Mouse (Mus musculus) heart, adult 2 months (tissue): ENCODE data around the gene Il7r. TPM values are rescaled to one million over a fixed set of nuclear protein-coding genes. Genes with fewer than 3 reads are reported as not detected.
"Not testable (repeated sequence)": the region's sequence is repeated elsewhere in the genome, so short reads cannot be mapped to it uniquely, and the experiment has no call there.

ENCODE experiments used
- DNase-seq, 2 experiments: peaks; one replicate each; pipeline ENCODE4 v3.0.0; 2021
- H3K27ac ChIP-seq: fragments of 200-600 bp; 2 replicates; pipeline ENCODE4 v1.8.1; 2022
- H3K27me3 ChIP-seq: fragments of 200-500 bp; 2 replicates; pipeline ENCODE4 v1.6.1; 2012; ENCODE audit warnings: mild to moderate bottlenecking, low read length, inconsistent platforms, mixed read lengths; ENCODE audit not compliant: control insufficient read depth, insufficient read depth
- H3K36me3 ChIP-seq: fragments of 200-500 bp; 2 replicates; pipeline ENCODE4 v1.6.1; 2012; ENCODE audit warnings: low read length, inconsistent platforms; ENCODE audit not compliant: control insufficient read depth, insufficient read depth
- H3K4me1 ChIP-seq: fragments of 200-500 bp; 2 replicates; pipeline ENCODE4 v1.6.1; 2011; ENCODE audit warnings: low read length; ENCODE audit not compliant: control insufficient read depth, insufficient read depth
- H3K4me3 ChIP-seq: fragments of 200-600 bp; 2 replicates; pipeline ENCODE4 v1.8.1; 2022
- H3K79me2 ChIP-seq: fragments of 200-500 bp; replicated peaks from 2 replicates; pipeline ENCODE4 v1.6.1; 2012; ENCODE audit warnings: mild to moderate bottlenecking, inconsistent platforms, low read length, moderate library complexity, mixed read lengths; ENCODE audit not compliant: control insufficient read depth, insufficient read depth
- H3K9ac ChIP-seq: fragments of 200-500 bp; 2 replicates; pipeline ENCODE4 v1.6.1; 2012; ENCODE audit warnings: low read depth, mild to moderate bottlenecking, control low read depth, inconsistent platforms, low read length, mixed read lengths
- CTCF ChIP-seq: fragments of 200-600 bp; IDR thresholded peaks from 2 replicates; pipeline ENCODE4 v1.8.1; 2022; ENCODE audit warnings: antibody characterized with exemption, mild to moderate bottlenecking, moderate library complexity
- EP300 ChIP-seq: fragments of 200-500 bp; IDR thresholded peaks from 2 replicates; pipeline ENCODE4 v1.6.1; 2011; ENCODE audit warnings: low read depth, low read length, control low read depth; ENCODE audit not compliant: insufficient read depth
- POLR2A ChIP-seq: fragments of 200-500 bp; IDR thresholded peaks from 2 replicates; pipeline ENCODE4 v1.6.1; 2011; ENCODE audit warnings: mild to moderate bottlenecking, low read depth, low read length, control low read depth; ENCODE audit not compliant: insufficient read depth
- WGBS: fragments of 180-500 bp; shearing (Covaris S2); methylation state at CpG from one replicate; pipeline ENCODE4 v1.1.7; 2018; 5-methylcytosine and 5-hydroxymethylcytosine counted together
- intact Hi-C: fragments of 180-260 bp; cut with DNase I; formaldehyde crosslinking; loops from one replicate; pipeline ENCODE4 v1.15.1; 2025
- polyA plus RNA-seq: library from polyadenylated mRNA; depleted of rRNA; stranded (reverse); fragments of >200 nt; gene quantifications from 2 replicates; pipeline ENCODE4 v1.2.3, GENCODE M21; 2012
- total RNA-seq, 2 experiments: library from RNA; stranded (reverse); gene quantifications; 2 replicates each; pipeline ENCODE4 v1.2.3; 2021

Gene Il7r
- total and polyA plus RNA-seq, 3 experiments, result 0.57 to 0.68 (median 0.68) TPM

DNA sequence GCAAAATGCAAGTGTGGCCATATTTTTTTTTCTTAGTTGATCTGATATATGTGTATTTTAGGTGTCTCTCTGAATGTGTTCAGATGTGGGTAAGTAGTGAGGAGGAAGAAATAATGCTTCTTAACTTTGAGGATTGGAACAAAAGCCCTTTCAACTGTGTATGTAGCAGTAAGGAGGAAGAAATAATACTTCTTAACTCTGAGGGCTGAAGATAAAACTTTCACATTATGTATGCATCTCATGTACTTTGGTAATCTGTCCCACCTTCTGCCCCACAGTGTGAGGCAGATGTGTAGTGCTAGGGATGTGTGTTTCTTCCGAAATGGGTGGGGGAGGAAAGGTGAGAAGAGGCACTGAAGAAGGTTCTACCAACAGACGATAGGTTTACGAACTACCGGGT is 37.3 kb upstream of the Il7r start:
- no peak for TF ChIP-seq POLR2A
- no peak for TF ChIP-seq CTCF
- no peak for TF ChIP-seq EP300
- Histone ChIP-seq H3K36me3 (no peaks in the 10 kb centered on the region), H3K4me3 (no peak overlapping the region), H3K9ac (no peak overlapping the region), H3K27me3 (no peaks in the 10 kb centered on the region), H3K27ac (no peak overlapping the region), H3K4me1 (no peaks in the 10 kb centered on the region), H3K79me2 (no peaks in the 10 kb centered on the region)
- intact Hi-C loops, result no loop called here
- DNase-seq, result no peak
- WGBS, result 85% methylated on average over 4 of the region's 4 CpGs

- H3K9ac ChIP-seq, result no peak overlapping the region
- no peak for DNase-seq
- intact Hi-C loops, result no loop called here
- no peak for TF ChIP-seq CTCF
- no peak for TF ChIP-seq POLR2A
- TF ChIP-seq EP300, result no peak
- H3K36me3 ChIP-seq, result no peaks in the 10 kb centered on the region
- no peak overlapping the region for H3K27ac ChIP-seq
- H3K27me3 ChIP-seq, result no peaks in the 10 kb centered on the region
- H3K4me3 ChIP-seq, result no peak overlapping the region
- no peaks in the 10 kb centered on the region for H3K4me1 ChIP-seq
- WGBS, result 59% methylated on average over 6 of the region's 6 CpGs
- H3K79me2 ChIP-seq, result no peaks in the 10 kb centered on the region
Measured at GRCm38 (mm10) chr15:9565396-9565795, 35.4 kb upstream of the Il7r start.

- no peak for DNase-seq
- no peak overlapping the region for H3K9ac ChIP-seq
- no peak overlapping the region for H3K27ac ChIP-seq
- 60% methylated on average over 3 of the region's 3 CpGs for WGBS
- H3K36me3 ChIP-seq, result no peaks in the 10 kb centered on the region
- no peak overlapping the region for H3K4me3 ChIP-seq
- no peaks in the 10 kb centered on the region for H3K4me1 ChIP-seq
- H3K79me2 ChIP-seq, result no peaks in the 10 kb centered on the region
- TF ChIP-seq EP300 (no peak), CTCF (no peak), POLR2A (no peak)
- intact Hi-C loops, result no loop called here
- H3K27me3 ChIP-seq, result no peaks in the 10 kb centered on the region
Measured at GRCm38 (mm10) chr15:9564156-9564555, 34.2 kb upstream of the Il7r start.

- intact Hi-C loops, H3K4me3 ChIP-seq, H3K27ac ChIP-seq, H3K36me3 ChIP-seq, H3K9ac ChIP-seq, H3K79me2 ChIP-seq, H3K4me1 ChIP-seq, H3K27me3 ChIP-seq, DNase-seq: not testable (repeated sequence)
- WGBS, result 86% methylated on average over 15 of the region's 15 CpGs
Measured at GRCm38 (mm10) chr15:9557264-9557663, 27.3 kb upstream of the Il7r start.

GRCm38 (mm10) chr15:9548951-9549350 is 19.0 kb upstream of the Il7r start:
- 84% methylated on average over 2 of the region's 2 CpGs for WGBS
- TF ChIP-seq CTCF, result no peak
- TF ChIP-seq EP300, result no peak
- TF ChIP-seq POLR2A, result no peak
- Histone ChIP-seq H3K79me2 (no peaks in the 10 kb centered on the region), H3K27ac (no peak overlapping the region), H3K27me3 (no peaks in the 10 kb centered on the region), H3K4me3 (no peak overlapping the region), H3K9ac (no peak overlapping the region), H3K36me3 (no peaks in the 10 kb centered on the region), H3K4me1 (no peaks in the 10 kb centered on the region)
- no peak for DNase-seq
- intact Hi-C loops, result no loop called here

DNA sequence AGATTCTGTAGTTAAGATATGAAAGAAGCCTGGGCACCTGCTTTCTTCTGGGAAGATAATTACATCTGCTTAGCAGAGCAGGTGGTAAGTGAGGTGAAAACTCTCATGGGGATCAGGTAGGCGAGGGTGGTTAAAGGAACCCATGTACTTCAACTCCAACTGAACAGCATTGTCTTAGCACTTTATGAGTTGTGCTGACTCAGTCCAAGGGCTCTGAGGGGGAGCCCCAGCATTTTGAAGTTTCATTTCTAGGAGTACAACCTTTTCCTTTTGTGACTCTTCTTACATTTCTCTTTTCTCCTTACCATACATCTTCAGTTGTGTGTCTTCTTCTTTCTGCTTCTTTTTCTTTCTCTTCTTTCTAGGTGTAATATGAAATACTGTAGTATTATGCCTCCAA is 5.2 kb upstream of the Il7r start:
- Histone ChIP-seq H3K79me2 (no peaks in the 10 kb centered on the region), H3K4me3 (no peak overlapping the region), H3K9ac (no peak overlapping the region), H3K4me1 (no peaks in the 10 kb centered on the region), H3K27me3 (no peaks in the 10 kb centered on the region), H3K27ac (no peak overlapping the region), H3K36me3 (no peaks in the 10 kb centered on the region)
- intact Hi-C loops, result no loop called here
- 64% methylated on average over 1 of the region's 1 CpGs for WGBS
- no peak for TF ChIP-seq EP300
- TF ChIP-seq CTCF, result no peak
- TF ChIP-seq POLR2A, result no peak
- no peak for DNase-seq

GRCm38 (mm10) chr15:9533356-9533902 is 3.5 kb upstream of the Il7r start:
- TF ChIP-seq POLR2A (no peak), EP300 (no peak), CTCF (no peak)
- no peaks in the 10 kb centered on the region for H3K27me3 ChIP-seq
- no peak overlapping the region for H3K4me3 ChIP-seq
- H3K9ac ChIP-seq, result no peak overlapping the region
- H3K27ac ChIP-seq, result no peak overlapping the region
- no peaks in the 10 kb centered on the region for H3K4me1 ChIP-seq
- intact Hi-C loops, result no loop called here
- WGBS, result 52% methylated on average over 3 of the region's 3 CpGs
- no peaks in the 10 kb centered on the region for H3K79me2 ChIP-seq
- DNase-seq, result no peak
- no peaks in the 10 kb centered on the region for H3K36me3 ChIP-seq
